Mouse (Mus musculus) liver, adult 2 months (tissue): ENCODE data around the gene Gm266.

ENCODE experiments used
- CTCF ChIP-seq: fragments of 200-500 bp; IDR thresholded peaks from 2 replicates; pipeline ENCODE4 v1.5.1; 2011; ENCODE audit warnings: low read depth, low read length, control low read depth
- POLR2A ChIP-seq: fragments of 200-500 bp; IDR thresholded peaks from 2 replicates; pipeline ENCODE4 v1.6.1; 2011; ENCODE audit warnings: low read length, control low read depth; ENCODE audit not compliant: insufficient read depth; ENCODE audit errors: extremely low read depth

DNA sequence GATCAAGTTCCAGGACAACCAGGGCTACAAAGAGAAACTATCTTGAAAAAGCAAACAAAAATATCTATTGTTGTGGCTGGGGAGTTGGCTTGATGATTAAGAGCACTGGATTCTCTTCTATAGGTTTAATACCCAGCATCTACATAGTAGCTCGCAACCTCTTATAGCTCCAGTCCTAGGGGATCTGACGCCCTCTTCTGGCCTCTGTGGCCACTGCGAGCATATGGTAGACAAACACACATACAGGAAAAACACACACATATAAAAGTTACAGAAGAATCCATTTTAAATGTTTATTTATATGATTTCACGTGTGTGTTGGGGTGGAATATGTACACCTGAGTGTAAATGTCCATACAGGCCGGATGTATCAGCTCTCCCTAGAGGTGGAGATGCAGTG lies 21.4 kb upstream of the Gm266 start:
- no peak for TF ChIP-seq CTCF
- no peak for TF ChIP-seq POLR2A
